Mouse (Mus musculus) limb, embryonic 10.5 days (tissue): ENCODE data around the gene Cntn5. TPM values are rescaled to one million over a fixed set of nuclear protein-coding genes. Genes with fewer than 3 reads are reported as not detected.

Source experiments
- DNase-seq: peaks from one replicate; pipeline ENCODE4 v3.0.0-alpha.2; 2017; ENCODE audit warnings: low spot score
- H3K27ac ChIP-seq: fragments of 300-500 bp; sonication (generic); 2 replicates; pipeline ENCODE4 v1.5.1; 2016; ENCODE audit warnings: mild to moderate bottlenecking
- H3K27me3 ChIP-seq: fragments of 300-500 bp; sonication (generic); 2 replicates; pipeline ENCODE4 v1.6.1; 2016; ENCODE audit warnings: low read depth, mild to moderate bottlenecking; ENCODE audit not compliant: poor library complexity, severe bottlenecking
- H3K36me3 ChIP-seq: fragments of 300-500 bp; sonication (generic); 2 replicates; pipeline ENCODE4 v1.6.1; 2016; ENCODE audit warnings: mild to moderate bottlenecking, moderate library complexity
- H3K4me1 ChIP-seq: fragments of 300-500 bp; sonication (generic); 2 replicates; pipeline ENCODE4 v1.6.1; 2016
- H3K4me3 ChIP-seq: fragments of 300-500 bp; sonication (generic); 2 replicates; pipeline ENCODE4 v1.5.1; 2016; ENCODE audit warnings: mild to moderate bottlenecking, moderate library complexity
- H3K9me3 ChIP-seq: fragments of 300-500 bp; sonication (generic); replicated peaks from 2 replicates; pipeline ENCODE4 v1.6.1; 2016; ENCODE audit warnings: mild to moderate bottlenecking
- whole genome bisulfite sequencing: fragments of 180-500 bp; shearing (Covaris S2); methylation state at CpG from one replicate; pipeline ENCODE4 v1.1.7; 2016; 5-methylcytosine and 5-hydroxymethylcytosine counted together
- polyA plus RNA-seq: library from polyadenylated mRNA; unstranded; fragments of >200 nt; fragmentation: Nextera tagmentation; extraction: Ambion mirVana; gene quantifications from 2 replicates; pipeline ENCODE4 v1.2.1, GENCODE M21; 2016

Gene Cntn5
- polyA plus RNA-seq, 1 experiment from 2014 or later, result 0.90 TPM

GRCm38 (mm10) chr9:9882779-9883383, 1021.7 kb downstream of the Cntn5 start:
- H3K4me1 ChIP-seq, result 0 out of 2 replicates have a peak, but pooled peaks cover 5% of the 10 kb centered on the region
- DNase-seq, result peak; percentile 34
- WGBS, result 60% methylated on average over 8 of the region's 8 CpGs
- no peaks in the 10 kb centered on the region for H3K27me3 ChIP-seq
- no peak overlapping the region for H3K4me3 ChIP-seq
- no peaks in the 10 kb centered on the region for H3K9me3 ChIP-seq
- no peak overlapping the region for H3K27ac ChIP-seq
- H3K36me3 ChIP-seq, result no peaks in the 10 kb centered on the region

DNA sequence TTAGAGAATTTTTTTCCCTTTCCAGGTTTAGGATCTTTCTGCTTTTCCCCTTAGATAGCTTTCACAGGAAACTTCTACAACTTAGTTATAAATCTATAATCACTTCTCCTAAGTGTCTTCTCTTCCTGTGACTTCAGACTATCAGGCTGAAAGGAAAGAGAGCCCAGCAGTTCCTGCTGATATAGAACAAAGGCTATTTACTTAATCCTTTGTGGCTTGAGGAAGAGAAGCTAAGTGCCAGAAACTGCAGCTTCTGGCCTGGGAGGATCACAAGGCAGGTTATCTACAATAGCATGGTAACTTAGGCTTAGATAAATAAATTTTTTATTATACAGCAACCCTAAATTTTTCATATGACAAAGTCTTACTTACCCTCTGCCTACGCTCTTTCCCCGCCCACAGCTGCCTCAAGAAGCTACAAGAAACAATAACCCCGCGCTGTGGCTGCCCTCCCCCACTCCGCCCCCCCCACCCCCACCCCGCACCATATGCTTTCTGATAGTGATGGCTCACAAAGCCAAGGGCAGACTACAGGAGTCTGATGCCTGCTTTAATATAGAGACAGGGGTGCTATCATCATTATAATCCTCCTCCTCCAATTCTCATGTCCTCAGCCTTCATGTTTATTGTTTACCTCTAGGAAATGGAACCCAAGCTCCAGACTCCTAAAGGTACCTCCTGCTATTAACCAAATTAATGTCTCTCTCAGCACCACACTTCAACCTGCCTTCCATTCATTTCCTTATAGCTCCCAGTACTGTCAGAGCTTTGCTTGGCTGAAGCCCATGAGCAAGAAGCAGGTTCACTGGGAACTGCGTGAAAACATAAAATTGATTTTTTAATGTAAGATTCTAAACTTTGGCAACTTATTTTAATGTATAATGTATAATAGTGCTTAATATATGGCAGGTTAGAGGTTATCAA, 1032.2 kb downstream of the Cntn5 start:
- Histone ChIP-seq H3K9me3 (no peaks in the 10 kb centered on the region), H3K36me3 (no peaks in the 10 kb centered on the region), H3K4me1 (no peaks in the 10 kb centered on the region), H3K4me3 (no peak overlapping the region), H3K27ac (no peak overlapping the region), H3K27me3 (no peaks in the 10 kb centered on the region)
- no peak for DNase-seq
- 47% methylated on average over 7 of the region's 7 CpGs for WGBS

DNA sequence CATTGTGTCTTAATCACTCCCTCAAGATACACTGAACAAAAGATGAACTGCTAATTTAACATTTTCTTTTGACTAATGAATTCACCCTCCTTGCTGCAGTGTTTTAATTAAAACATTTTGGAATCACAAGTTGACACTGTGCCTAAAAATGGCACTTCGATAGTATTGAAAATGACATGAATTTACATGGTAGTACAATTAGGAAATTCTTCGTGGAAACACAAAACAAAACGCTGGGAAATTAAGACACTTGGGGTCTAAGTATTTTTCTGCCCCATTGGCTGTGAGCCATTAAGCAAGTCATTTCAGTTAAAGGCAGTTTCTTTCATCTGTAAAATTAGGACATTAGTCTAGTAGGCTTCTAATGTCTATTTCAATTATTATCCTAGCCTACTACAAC, 1043.9 kb downstream of the Cntn5 start:
- 86% methylated on average over 3 of the region's 3 CpGs for WGBS
- no peak for DNase-seq
- Histone ChIP-seq H3K9me3 (no peaks in the 10 kb centered on the region), H3K27ac (no peak overlapping the region), H3K36me3 (no peaks in the 10 kb centered on the region), H3K27me3 (no peaks in the 10 kb centered on the region), H3K4me1 (no peaks in the 10 kb centered on the region), H3K4me3 (no peak overlapping the region)

DNA sequence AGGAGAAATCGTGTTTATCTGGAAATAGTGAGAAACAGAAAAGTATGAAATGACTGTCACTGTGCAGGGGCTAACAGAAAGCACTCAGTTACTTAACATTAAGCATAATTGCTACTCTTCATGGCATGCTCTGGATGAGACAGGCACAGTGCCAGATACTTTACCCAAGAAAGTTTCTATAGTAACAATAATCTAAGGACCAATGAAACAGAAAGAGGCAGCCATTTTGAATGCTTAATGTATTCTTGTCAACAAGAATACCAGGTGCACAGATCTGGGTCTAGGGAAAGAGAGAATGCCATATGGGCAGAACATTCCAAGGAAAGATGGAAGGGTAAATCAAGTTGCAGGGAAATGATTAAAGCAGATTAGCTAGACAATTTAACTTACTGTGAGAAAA, 1045.3 kb downstream of the Cntn5 start:
- Histone ChIP-seq H3K36me3 (no peaks in the 10 kb centered on the region), H3K4me1 (no peaks in the 10 kb centered on the region), H3K9me3 (no peaks in the 10 kb centered on the region), H3K27ac (no peak overlapping the region), H3K27me3 (no peaks in the 10 kb centered on the region), H3K4me3 (no peak overlapping the region)
- WGBS, result 79% methylated on average over 1 of the region's 1 CpGs
- no peak for DNase-seq

- Histone ChIP-seq H3K27me3 (no peaks in the 10 kb centered on the region), H3K36me3 (no peaks in the 10 kb centered on the region), H3K4me3 (no peak overlapping the region), H3K27ac (no peak overlapping the region), H3K9me3 (no peaks in the 10 kb centered on the region), H3K4me1 (no peaks in the 10 kb centered on the region)
- DNase-seq, result no peak
- WGBS, result 82% methylated on average over 1 of the region's 1 CpGs
Measured at GRCm38 (mm10) chr9:9854791-9855190, 1049.8 kb downstream of the Cntn5 start.

GRCm38 (mm10) chr9:9830231-9830630, 1074.3 kb downstream of the Cntn5 start:
- WGBS, result 84% methylated on average over 2 of the region's 2 CpGs
- Histone ChIP-seq H3K27me3 (no peaks in the 10 kb centered on the region), H3K4me1 (no peaks in the 10 kb centered on the region), H3K36me3 (no peaks in the 10 kb centered on the region), H3K9me3 (no peaks in the 10 kb centered on the region), H3K27ac (no peak overlapping the region), H3K4me3 (no peak overlapping the region)
- DNase-seq, result no peak

DNA sequence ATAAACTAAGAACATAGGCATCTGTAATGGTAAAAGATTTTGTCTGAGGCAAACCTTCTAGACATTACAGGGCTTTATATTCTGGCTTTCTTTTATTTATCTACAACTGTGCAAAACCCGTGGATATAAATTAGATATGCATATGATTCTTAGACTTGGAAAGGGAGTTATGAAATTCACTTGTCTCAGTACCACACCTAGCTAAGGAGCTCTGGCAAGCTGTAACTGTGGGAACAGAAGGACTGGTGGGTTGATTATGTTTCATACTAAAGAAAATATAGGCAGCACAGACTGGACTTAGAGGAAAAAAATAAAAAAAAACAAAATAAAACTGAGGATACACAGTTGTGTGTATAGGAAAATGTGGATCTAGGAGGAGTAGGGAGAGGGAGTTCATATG, 1084.6 kb downstream of the Cntn5 start:
- Histone ChIP-seq H3K4me3 (no peak overlapping the region), H3K9me3 (no peaks in the 10 kb centered on the region), H3K27ac (no peak overlapping the region), H3K4me1 (no peaks in the 10 kb centered on the region), H3K36me3 (no peaks in the 10 kb centered on the region), H3K27me3 (no peaks in the 10 kb centered on the region)
- 88% methylated on average over 1 of the region's 1 CpGs for WGBS
- DNase-seq, result no peak

- WGBS, result 89% methylated on average over 2 of the region's 2 CpGs
- no peak overlapping the region for H3K27ac ChIP-seq
- DNase-seq, result no peak
- no peak overlapping the region for H3K4me3 ChIP-seq
- H3K4me1 ChIP-seq, result no peaks in the 10 kb centered on the region
- no peaks in the 10 kb centered on the region for H3K36me3 ChIP-seq
- no peaks in the 10 kb centered on the region for H3K9me3 ChIP-seq
- H3K27me3 ChIP-seq, result no peaks in the 10 kb centered on the region
Measured at GRCm38 (mm10) chr9:9817477-9817876, 1087.1 kb downstream of the Cntn5 start.

- Histone ChIP-seq H3K4me3 (no peak overlapping the region), H3K9me3 (no peaks in the 10 kb centered on the region), H3K4me1 (no peaks in the 10 kb centered on the region), H3K27me3 (no peaks in the 10 kb centered on the region), H3K36me3 (no peaks in the 10 kb centered on the region), H3K27ac (no peak overlapping the region)
- no peak for DNase-seq
- WGBS, result 86% methylated on average over 2 of the region's 2 CpGs
Measured at GRCm38 (mm10) chr9:9799546-9799945, 1105.0 kb downstream of the Cntn5 start.

- no peak overlapping the region for H3K27ac ChIP-seq
- no peaks in the 10 kb centered on the region for H3K9me3 ChIP-seq
- H3K4me3 ChIP-seq, result no peak overlapping the region
- no peaks in the 10 kb centered on the region for H3K27me3 ChIP-seq
- H3K4me1 ChIP-seq, result no peaks in the 10 kb centered on the region
- H3K36me3 ChIP-seq, result no peaks in the 10 kb centered on the region
- DNase-seq, result no peak
- WGBS, result 58% methylated on average over 3 of the region's 3 CpGs
Measured at GRCm38 (mm10) chr9:9783680-9784079, 1120.9 kb downstream of the Cntn5 start.

- no peaks in the 10 kb centered on the region for H3K27me3 ChIP-seq
- no peak for DNase-seq
- 77% methylated on average over 9 of the region's 9 CpGs for WGBS
Measured at GRCm38 (mm10) chr9:9781157-9781884, 1123.3 kb downstream of the Cntn5 start.

DNA sequence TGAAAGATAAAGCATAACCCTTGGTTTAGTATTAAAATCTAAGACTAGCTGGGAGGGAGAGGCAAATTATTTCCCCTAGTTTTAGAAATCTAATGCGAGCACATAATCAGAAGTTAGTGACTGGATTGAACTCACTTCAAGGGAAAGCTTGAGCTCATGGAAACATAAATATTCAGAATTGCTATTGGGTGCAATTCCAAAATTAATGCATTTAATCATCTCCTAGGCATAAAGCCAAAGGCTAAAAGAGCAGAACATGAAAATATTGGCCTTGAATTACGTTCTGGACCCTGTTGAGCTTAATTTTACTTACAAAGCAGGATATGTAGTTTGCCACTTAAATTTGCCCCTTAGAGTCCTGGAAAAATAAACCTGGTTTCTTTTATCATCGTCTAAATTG, 1124.9 kb downstream of the Cntn5 start:
- WGBS, result 83% methylated on average over 3 of the region's 3 CpGs
- no peak for DNase-seq
- Histone ChIP-seq H3K27ac (no peak overlapping the region), H3K4me3 (no peak overlapping the region), H3K27me3 (no peaks in the 10 kb centered on the region), H3K36me3 (no peaks in the 10 kb centered on the region), H3K4me1 (no peaks in the 10 kb centered on the region), H3K9me3 (no peaks in the 10 kb centered on the region)

More at GRCm38 (mm10) chr9:9781157-9781884, 1123.3 kb downstream of the Cntn5 start:
- H3K36me3 ChIP-seq, result no peaks in the 10 kb centered on the region
- H3K4me3 ChIP-seq, result no peak overlapping the region
- no peaks in the 10 kb centered on the region for H3K9me3 ChIP-seq
- H3K4me1 ChIP-seq, result no peaks in the 10 kb centered on the region
- no peak overlapping the region for H3K27ac ChIP-seq

GRCm38 (mm10) chr9:9770777-9771176, 1133.8 kb downstream of the Cntn5 start:
- no peaks in the 10 kb centered on the region for H3K27me3 ChIP-seq
- DNase-seq, result no peak
- H3K27ac ChIP-seq, result no peak overlapping the region
- no peak overlapping the region for H3K4me3 ChIP-seq
- 92% methylated on average over 2 of the region's 2 CpGs for WGBS
- H3K4me1 ChIP-seq, result no peaks in the 10 kb centered on the region
- no peaks in the 10 kb centered on the region for H3K36me3 ChIP-seq
- no peaks in the 10 kb centered on the region for H3K9me3 ChIP-seq
